Mouse (Mus musculus) mouse trophoblast stem cell (cell line): ENCODE results near the gene Glo1.

Experiments
- in situ Hi-C, 2 experiments: fragments of 300-500 bp; cut with MseI, MboI; formaldehyde crosslinking; loops; 2 replicates in 1 of 2; 3 replicates in 1 of 2; pipeline ENCODE4 v1.15.1; 2025

Glo1 gene

GRCm38 (mm10) chr17:30613350-30613749 is 13.3 kb downstream of the Glo1 start:
- in situ Hi-C loops: no loop called here

DNA sequence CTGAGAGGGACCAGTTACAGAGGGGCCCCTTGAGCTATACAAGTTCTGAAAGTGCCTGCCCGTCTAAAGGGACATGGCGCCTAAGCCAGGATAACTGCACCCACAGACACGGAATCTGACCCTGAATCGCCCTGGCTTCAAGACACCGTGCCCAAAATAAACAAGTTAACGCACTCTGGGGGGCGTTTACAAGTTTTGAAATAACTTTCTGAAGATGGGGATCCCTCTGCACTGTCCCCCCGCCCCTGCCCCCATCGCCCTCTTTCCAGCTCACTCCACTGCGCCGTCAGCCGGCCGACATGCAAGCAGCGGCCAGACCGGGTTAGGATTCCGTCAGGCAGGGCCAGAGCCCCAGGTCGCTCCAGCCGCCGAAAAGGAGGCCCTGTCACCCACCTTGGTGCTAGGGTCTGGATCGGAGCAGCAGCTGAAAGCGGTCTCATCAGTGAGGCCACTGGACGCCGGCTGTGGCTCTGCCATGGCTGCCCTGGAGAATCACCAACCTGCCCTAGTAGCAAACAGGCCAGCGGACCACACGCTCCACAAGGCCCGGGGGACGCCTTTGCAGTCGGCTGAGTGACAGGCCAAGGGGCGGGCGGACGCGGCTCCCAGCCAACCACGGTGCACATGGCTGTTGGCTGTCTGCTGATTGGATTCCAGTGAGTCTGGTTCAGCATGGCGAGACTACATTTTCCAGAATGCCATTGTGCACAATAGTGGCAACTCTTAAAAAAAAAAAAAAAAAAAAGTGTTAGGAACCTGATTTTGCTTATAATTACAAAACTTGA is 14.4 kb downstream of the Glo1 start:
- in situ Hi-C loops: no loop called here

GRCm38 (mm10) chr17:30611221-30612074 is 15.2 kb downstream of the Glo1 start:
- in situ Hi-C loops: no loop called here

GRCm38 (mm10) chr17:30610739-30611138 is 15.9 kb downstream of the Glo1 start:
- in situ Hi-C loops: no loop called here

GRCm38 (mm10) chr17:30609980-30610307 is 16.7 kb downstream of the Glo1 start:
- in situ Hi-C loops: no loop called here

DNA sequence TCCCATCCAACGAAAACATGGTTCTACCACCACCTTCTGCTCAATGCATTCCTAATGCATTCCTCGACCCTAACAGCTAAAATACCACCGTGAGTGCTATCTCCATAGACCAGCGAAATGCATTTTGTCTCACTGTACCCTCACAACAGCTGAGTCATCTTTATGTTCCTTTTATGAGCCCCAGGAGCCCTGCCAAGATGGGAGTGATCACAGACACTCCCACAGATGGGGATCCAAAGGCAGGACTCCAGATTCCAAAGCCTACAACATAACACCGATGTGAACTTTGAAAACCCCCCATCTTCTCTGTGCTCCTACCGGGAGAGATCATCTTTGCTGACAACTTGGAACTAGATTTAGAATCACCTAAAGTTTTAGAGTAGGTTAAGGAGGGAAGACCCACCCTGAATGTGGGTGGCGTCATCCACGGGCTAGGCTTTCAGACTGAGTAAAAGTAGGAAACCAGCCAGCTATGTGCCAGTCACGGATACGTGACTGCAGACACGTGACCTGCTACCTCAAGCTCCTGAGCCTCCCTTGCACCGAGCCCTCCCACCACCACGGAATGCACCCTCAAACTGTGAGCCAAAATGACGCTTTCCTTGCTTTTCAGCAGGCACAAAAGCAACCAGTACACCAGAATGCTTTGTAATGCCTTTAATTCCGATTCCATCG is 17.2 kb downstream of the Glo1 start:
- in situ Hi-C loops: no loop called here

DNA sequence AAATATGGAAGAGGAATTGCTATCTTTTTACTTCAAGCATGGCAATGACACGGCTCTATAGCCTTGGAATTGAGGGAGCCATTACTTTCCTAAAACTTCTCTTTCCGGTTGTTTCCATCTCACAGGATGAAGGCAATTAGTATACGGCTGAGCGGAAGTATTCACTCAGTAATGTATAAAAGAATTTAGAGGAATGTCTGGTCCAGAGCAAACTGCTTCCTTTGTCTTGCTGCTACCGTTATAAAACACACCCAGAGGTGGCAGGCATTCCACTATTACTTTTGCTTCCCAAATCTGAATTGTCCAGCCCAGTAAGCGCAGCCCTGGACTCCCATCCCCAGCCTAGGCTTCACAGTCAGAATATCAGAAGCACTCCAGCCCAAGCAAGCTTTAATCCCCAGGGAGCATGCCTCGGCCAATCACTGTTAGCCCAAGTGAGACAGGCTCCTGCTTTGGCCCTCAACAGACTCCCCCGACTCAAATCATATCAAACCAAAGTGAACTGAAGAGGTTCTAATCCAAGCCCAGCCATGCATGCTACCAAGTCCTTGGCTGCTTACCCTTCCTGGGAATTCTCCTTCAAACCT is 18.7 kb downstream of the Glo1 start:
- in situ Hi-C loops: no loop called here

- in situ Hi-C loops: no loop called here
These were observed 19.3 kb downstream of the Glo1 start for GRCm38 (mm10) chr17:30607330-30607729.

- in situ Hi-C loops: no loop called here
These were observed 20.0 kb downstream of the Glo1 start for GRCm38 (mm10) chr17:30606634-30607081.

- in situ Hi-C loops: no loop called here
These were observed 20.5 kb downstream of the Glo1 start for GRCm38 (mm10) chr17:30606206-30606605.

DNA sequence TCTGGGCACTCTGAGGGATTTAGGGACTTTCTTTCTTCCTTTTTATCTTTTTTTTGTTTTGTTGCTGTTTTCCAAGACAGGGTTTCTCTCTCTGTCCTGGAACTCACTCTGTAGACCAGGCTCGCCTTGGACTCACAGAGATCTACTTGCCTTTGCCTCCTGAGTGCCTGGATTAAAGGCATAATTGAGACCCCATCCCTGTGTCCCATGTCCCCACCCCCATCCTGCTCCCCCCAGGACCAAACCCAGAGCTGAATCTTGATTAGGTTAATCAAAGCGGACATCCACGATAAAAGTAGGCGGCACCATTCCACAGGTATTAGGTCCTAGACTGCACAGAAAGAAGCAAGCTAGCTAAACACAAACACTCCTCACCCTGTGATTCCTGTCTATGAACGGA is 21.7 kb downstream of the Glo1 start:
- in situ Hi-C loops: no loop called here

GRCm38 (mm10) chr17:30604296-30604695 is 22.4 kb downstream of the Glo1 start:
- in situ Hi-C loops: no loop called here

- in situ Hi-C loops: no loop called here
These were observed 24.5 kb downstream of the Glo1 start for GRCm38 (mm10) chr17:30602175-30602574.

DNA sequence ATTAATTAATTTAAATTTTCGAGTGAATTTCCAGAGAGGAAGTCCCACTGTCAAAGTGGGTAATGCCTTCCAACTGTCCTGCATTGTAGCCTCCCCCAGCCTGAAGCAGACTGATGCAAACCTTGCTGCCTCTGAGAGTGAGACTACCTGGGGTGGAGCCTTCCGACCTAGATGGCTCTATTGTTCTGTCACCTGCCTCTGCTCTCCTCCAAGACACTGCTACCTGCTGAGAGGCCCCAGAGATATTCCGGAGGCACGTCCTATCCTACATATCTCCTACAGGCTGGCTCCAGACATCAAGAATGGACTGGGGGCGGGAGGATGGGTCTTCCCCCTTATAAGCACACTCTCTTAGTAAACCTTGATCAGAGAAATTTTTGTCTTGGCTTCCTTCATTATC is 28.4 kb downstream of the Glo1 start:
- in situ Hi-C loops: no loop called here

DNA sequence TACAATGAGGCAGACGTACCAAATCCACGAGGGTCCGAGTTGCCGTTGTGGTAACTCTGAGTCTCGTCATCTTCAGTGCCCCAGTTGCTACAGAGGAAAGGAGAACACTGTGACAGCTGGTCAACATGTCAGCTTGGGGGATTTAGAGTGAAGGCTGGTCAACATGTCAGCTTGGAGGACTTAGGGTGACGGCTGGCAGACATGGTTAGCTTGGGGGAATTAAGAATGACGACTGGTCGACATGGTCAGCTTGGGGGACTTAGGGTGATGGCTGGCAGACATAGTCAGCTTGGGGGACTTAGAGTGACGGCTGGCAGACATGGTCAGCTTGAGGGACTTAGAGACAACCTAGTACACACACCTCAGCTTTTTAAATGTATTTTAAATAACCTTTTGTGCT is 28.9 kb downstream of the Glo1 start:
- in situ Hi-C loops: no loop called here

- in situ Hi-C loops: no loop called here
These were observed 31.8 kb downstream of the Glo1 start for GRCm38 (mm10) chr17:30594846-30595245.

DNA sequence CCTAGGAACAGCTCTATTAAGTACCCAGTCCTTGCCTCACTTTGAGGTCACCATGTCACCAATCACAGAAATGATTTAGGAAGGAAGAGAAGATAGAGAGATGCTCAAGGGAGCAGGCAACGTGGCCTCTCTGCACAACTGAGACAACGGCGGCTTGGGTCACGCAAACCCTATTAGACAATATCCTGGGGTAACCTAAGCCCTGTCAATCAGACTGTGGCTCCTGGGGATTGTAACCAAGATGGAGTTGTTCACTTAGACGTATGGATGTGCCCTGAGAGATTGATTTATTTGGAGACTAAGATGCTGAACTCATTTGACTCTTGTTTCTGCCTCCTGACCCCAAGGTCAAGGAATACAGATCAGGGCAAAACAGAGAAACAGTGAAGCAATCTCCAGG is 32.3 kb downstream of the Glo1 start:
- in situ Hi-C loops: no loop called here

- in situ Hi-C loops: no loop called here
These were observed 36.1 kb downstream of the Glo1 start for GRCm38 (mm10) chr17:30590417-30591198.

DNA sequence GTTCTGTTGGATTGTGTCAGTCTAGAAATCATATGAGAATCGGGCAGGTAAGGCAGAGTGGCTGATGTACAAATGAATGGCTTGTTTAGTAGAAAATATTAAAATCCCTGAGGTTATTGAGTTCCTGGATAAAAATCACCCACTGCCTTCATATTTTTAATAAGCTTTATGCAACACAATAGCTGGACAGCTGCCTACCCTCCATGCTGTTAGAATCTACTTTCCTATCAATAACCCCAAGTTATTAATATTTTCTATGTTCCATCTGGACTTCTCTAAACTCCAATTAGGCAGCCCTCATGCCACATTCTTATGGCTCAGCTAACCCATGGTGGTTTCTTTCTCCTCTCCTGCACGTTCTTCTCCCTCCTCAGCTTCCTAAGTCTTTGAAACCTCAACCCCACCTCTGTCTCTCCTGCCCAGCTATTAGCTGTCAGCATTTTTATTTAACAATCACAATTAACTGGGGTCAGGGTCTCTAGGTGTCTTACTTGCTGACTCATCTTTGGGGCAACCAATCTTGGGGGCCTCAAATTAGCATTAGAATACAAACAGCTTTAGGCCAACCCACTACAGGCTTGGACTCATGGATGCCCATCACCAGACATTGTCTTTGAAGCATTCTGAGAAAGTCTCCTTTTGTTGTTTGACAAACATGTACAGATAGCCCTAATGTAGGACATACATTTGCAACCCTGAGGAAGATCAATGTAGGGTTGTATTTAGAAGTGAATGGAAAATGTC is 43.2 kb downstream of the Glo1 start:
- in situ Hi-C loops: no loop called here

GRCm38 (mm10) chr17:30582313-30582712 is 44.4 kb downstream of the Glo1 start:
- in situ Hi-C loops: no loop called here

DNA sequence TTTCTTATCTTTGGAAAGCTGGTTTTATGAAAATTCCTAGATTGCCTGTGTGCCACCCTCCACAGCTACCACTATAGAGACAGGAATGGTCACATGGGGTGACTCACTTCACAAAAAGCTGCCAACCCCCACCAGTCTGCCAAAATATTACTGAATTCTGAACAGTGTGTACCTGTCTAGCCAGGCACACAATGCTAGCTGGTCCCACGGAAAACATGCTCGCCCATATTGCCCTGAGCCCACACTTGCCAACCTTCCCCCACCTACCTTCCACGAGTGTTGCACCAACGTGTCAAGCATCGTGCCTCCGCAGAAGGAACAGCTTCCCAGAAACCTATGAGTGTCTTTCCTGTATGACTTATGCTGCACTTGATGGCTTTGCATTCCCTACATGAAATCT is 45.5 kb downstream of the Glo1 start:
- in situ Hi-C loops: no loop called here
